In the genomic region with DNA sequence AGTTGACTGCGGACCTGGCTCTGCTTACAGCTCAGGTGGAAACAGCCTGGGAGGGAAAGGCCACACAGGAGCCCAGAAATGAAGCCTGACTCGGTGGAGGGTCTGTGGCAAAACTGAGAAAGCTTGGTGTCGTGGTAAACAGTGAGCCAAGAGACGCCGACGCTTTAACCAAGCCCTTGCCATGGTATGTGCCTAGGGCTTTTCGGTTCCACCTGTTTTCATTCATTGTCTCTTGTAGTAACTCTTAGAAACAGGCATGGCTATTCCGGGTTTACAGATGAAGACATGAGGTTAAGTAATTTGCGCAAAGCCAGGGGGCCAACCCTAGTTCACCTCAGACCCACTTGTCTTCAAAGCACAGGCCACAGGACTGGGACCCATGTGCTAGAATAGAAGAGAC, we compare ENCODE assay signal across 1 mouse cellular context.
TF ChIP-seq lines count a peak whose summit lies in the region.

No protein-coding gene starts in this region.

TF ChIP-seq in CH12.LX, 34 proteins besides CTCF, POLR2A, EP300 and RAD21 (continued from another document):
- no peak for TF ChIP-seq GABPA (IDR thresholded peaks at IDR 0.05; ENCODE audit: insufficient replicate concordance, low read depth, low read length)
- TF ChIP-seq NRF1 (IDR thresholded peaks at IDR 0.05; ENCODE audit: low read depth, low read length) = no peak
- TF ChIP-seq USF1 (IDR thresholded peaks at IDR 0.05; ENCODE audit: low read depth, low read length) = no peak
- TF ChIP-seq HCFC1 (IDR thresholded peaks at IDR 0.05; ENCODE audit: low read depth, low read length) = no peak
- TF ChIP-seq KAT2A (IDR thresholded peaks at IDR 0.05; ENCODE audit: insufficient replicate concordance, low read length) = no peak
- TF ChIP-seq BHLHE40 (IDR thresholded peaks at IDR 0.05; ENCODE audit: low read depth, low read length) = no peak
- TF ChIP-seq TBP (conservative IDR thresholded peaks at IDR 0.05; ENCODE audit: low read depth, low read length) = no peak
- no peak for TF ChIP-seq MYC (IDR thresholded peaks at IDR 0.05; ENCODE audit: low read depth, low read length)
- no peak for TF ChIP-seq E2F4 (IDR thresholded peaks at IDR 0.05; ENCODE audit: insufficient replicate concordance, low read depth, low read length)
- no peak for TF ChIP-seq IRF4 (IDR thresholded peaks at IDR 0.05; ENCODE audit: low read depth, low read length)
